Mouse (Mus musculus) adrenal gland, adult 2 months (tissue): ENCODE measurements around the gene Notum. TPM values are rescaled to one million over a fixed set of nuclear protein-coding genes. Genes with fewer than 3 reads are reported as not detected.
A peak's percentile ranks its signal among the peaks of the same experiment; 100 is the strongest.

Experiments
- DNase-seq: peaks from one replicate; pipeline ENCODE4 v3.0.0; 2021
- long read RNA-seq: library from polyadenylated mRNA; stranded (forward); transcript quantifications from one replicate; pipeline ENCODE4 v2.0.0, GENCODE M21; 2021
- polyA plus RNA-seq: library from polyadenylated mRNA; depleted of rRNA; stranded (reverse); fragments of >200 nt; gene quantifications from 2 replicates; pipeline ENCODE4 v1.2.3, GENCODE M21; 2012; rRNA removed
- total RNA-seq, 2 experiments: library from RNA; stranded (reverse); gene quantifications; 2 replicates each; pipeline ENCODE4 v1.2.3; 2021

The Notum gene
- 1 to 10 TPM; 2.8 to 8.1 TPM for total RNA-seq
- 7.4 and 9.3 TPM in 2 replicates for polyA plus RNA-seq
- long read RNA-seq, partial matches to known transcripts = 0 of 11 reads
- long read RNA-seq, other reads (novel, unspliced or antisense) = 6 of 11 reads

- DNase-seq = no peak
Observed at GRCm38 (mm10) chr11:120661076-120661460, at the start of gene Notum. Gene Notum (minus strand): TSS chr11:120661175.

DNA sequence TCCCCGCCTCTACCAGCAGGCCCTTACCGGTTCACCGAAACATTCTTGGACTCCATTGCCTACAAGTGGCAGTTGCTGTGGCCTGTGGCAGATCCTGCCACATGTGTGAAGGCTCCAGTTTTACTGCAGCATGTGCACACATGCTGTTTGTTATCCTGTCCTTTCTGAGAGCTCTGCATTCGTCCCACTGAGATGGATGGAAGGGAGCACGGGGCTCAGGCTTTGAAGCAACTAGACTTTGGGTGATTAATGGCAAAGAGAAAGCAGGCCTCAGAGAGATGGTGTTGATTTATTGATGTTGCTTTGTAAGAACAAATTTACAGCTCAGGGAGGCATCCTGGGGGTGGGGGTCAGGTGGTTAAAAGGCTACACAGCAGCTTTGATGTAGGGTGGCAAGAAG, 49.7 kb upstream of the Notum start:
- no peak for DNase-seq

DNA sequence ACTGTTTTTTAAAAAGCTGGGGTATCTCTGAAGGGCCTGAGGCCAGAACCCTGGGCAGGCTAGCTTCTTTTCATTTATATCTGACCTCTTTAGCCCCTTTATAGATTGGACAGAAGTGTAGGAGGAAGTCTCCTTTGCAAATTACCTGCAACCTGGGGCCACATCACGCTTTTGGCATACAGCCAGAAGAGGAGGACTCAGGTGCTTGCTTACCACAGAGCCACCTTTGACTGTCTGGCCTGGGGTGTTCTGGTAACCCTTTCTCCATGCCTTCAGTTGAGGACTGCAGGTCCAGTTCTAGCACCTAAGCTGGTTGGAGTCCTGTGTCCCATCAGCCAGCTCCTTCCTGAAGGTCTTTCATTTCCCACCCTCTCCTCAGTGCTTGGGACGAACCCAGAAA, 48.6 kb upstream of the Notum start:
- no peak for DNase-seq

GRCm38 (mm10) chr11:120707969-120708368, 47.0 kb upstream of the Notum start:
- no peak for DNase-seq

- no peak for DNase-seq
Observed at GRCm38 (mm10) chr11:120707225-120707624, 46.2 kb upstream of the Notum start.

- DNase-seq = no peak
Observed at GRCm38 (mm10) chr11:120706120-120706519, 45.1 kb upstream of the Notum start.

- no peak for DNase-seq
Observed at GRCm38 (mm10) chr11:120704486-120705325, 43.7 kb upstream of the Notum start.

DNA sequence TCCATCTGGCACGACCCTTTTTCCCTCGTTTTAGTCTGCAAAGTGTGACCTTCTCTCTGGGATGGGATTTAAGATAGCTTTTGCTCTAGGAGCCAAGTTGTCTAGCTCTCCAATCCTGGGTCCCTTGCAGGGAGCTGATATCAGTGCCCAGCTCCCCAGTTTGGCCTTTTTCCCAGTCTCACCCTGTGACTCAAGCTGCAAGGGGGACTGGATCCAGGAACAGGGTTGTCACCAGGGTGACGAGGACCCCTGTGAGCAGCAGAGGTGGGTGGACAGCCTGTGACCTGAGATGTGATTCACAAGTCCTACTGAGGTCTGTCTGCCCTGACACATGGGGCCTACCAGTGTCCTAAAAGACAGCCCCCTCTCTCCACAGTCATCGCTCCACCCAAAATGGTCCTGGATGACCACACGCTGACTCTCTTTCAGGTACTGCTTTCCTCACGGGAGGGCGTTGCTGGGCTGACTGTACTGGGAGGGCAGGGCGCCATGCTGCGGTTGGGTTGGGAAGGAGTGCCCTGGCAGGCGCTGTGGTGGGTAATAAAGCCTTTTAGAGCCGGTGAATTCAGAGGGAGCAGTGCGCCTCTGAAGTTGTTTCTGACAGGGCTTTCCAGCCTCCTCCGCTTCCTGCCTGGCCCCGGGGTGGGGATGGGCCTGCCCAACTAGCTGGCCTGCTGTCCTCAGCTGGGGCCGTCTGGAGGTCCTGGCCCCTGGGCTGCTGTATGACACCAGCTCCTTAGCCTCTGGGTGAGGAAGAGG, 42.9 kb upstream of the Notum start:
- peak; percentile 81 for DNase-seq

DNA sequence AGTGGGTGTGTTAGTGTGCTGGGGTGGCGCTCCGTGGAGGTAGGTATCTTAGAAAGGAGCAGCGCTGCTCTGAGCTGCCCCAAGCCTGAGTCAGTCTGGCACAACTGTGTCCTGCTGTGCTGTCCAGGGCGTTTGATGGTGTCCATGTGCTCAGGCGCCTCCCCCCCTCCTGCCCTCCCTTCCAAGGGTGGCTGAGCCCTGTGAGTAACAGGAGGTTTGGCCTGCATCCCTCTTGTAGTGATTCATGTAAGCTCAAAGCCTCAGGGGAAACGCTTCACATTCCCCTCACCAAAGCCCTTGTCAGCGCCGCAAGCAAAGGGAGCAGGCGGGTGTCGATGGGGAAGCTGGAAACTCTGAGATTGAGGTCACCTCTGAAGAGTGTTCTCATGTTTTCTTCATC, 36.8 kb upstream of the Notum start:
- peak; percentile 91 for DNase-seq

DNA sequence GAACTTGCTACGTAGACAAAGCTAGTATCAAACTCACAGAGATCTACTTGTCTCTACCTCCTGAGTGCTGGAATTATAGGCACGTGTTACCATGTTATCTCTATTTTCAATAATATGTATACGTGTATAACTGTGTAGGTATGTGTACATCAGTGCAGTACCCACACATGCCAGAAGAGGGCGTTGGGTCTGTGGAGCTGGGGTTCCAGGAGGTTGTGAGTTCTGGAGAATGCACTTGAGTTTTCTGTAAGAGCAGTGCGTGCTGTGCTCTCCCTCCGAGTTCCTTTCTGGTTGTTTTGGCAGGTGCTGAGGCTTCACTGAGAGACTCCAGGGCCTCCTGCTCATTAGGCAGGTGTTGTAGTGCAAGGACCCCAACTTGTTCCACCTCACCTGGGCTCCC, 35.6 kb upstream of the Notum start:
- no peak for DNase-seq

- peak; percentile 66 for DNase-seq
Observed at GRCm38 (mm10) chr11:120695641-120696040, 34.7 kb upstream of the Notum start.

DNA sequence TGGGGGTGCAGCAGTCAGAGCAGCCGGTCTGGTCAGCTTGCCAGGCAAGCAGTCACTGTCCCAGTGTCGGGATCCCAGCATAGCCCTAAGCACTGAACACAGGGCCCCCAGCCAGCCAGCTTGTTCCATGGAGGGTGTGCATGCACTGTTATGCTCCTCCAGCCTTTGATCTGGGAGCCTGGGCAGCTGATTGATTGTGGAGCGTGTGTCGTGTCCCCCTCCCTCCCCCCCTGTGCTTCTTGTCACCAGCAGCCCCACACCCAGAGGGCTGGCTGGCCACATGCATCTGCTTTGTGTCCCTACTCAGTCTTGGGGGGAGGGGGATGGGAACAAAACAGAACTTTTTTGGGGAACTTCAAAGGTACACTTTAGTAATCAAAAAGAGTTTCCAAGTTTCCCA, 34.2 kb upstream of the Notum start:
- peak; percentile 59 for DNase-seq

GRCm38 (mm10) chr11:120693461-120693860, 32.5 kb upstream of the Notum start:
- peak; percentile 44 for DNase-seq

- DNase-seq = peak; percentile 81
Observed at GRCm38 (mm10) chr11:120692471-120693011, 31.6 kb upstream of the Notum start.

- DNase-seq = no peak
Observed at GRCm38 (mm10) chr11:120689365-120689764, 28.4 kb upstream of the Notum start.

DNA sequence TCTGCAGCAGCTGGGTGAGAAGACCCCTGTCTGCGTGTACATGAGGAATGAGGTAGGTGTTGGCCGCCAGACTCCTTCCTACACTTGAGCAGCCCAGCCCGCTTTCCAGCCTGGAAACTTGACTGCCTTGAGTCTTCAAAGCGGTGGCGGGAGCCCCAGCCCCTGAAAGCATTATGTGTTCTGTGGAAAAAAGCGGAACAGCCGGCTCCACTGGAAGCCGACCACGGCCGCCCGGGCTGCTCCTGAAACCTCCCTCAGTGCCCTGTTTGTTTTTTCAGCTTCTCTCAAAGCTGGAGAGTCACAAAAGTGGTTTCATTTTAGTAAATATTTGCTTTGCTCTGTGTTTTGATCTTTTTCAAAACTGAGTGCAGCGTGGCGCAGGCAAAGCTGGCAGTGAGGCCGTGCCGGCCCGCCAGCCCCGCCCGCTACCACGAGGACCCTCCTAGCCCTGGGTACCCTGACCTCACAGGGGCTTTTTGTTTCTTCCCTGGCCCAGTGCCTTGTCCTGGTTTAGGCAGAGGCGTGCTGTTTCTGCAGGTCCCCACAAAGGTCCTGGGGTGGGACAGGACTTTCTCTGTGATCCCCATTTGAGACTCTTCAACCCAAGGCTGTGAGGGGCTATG, 25.8 kb upstream of the Notum start:
- DNase-seq = no peak

GRCm38 (mm10) chr11:120684660-120685059, 23.7 kb upstream of the Notum start:
- DNase-seq = no peak

DNA sequence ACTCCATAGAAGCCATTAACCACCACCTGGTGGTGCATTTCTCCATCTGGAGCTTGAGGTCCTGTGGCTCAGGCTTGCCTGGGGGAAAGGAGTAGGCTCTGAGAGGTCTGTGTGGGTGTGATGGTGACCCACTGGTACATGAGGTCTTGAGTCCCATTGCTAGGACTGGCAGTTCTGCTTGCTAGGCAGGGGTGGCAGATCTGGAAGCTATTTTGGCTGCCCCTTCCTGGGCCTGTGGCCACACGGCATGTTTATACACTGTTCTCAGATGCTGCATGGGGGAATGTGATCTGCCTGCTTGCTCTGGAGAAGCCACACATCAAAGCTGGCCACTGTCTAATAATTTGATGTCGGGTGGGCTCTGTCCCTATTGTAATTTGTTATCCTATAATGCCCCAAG, 23.1 kb upstream of the Notum start:
- DNase-seq = no peak

DNA sequence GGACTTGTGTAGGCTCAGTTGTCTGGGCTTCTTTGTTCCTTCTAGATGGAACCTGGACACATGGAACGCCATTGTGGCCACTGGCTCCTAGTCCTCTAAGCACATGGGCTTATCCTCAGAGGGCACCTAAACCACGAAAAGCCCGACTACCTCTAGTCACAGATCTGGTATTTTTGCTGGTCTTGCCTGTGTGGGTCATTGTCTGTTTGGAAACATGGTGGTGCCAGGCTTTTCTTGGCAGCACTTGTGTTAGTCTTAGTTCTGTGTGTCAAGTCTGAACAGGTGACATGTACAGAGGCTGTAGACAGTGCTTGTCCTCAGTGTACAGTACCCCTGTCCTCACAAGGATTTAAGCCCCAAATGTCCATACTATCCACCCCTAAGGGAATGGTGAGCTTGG, 22.6 kb upstream of the Notum start:
- no peak for DNase-seq

DNA sequence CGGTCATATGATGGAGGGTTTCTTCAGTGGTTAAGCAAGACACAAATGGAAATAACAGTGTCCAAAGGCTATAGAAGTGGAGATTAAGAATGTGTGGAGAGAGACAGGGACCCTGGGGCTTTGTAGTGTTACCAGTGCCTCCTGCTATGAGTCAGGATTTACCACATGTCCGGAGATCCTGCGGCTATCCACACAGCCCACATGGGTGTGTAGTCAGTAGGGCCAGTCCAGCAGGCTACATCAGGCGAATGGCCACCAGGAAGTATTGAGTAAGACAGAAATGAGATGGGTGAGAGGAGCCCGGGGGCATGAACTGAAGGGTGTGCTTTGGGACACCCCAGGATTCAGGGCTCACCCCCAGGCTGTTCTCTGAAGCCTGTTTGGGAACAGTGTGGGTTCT, 21.7 kb upstream of the Notum start:
- no peak for DNase-seq

GRCm38 (mm10) chr11:120679909-120680308, 18.9 kb upstream of the Notum start:
- peak; percentile 29 for DNase-seq

DNA sequence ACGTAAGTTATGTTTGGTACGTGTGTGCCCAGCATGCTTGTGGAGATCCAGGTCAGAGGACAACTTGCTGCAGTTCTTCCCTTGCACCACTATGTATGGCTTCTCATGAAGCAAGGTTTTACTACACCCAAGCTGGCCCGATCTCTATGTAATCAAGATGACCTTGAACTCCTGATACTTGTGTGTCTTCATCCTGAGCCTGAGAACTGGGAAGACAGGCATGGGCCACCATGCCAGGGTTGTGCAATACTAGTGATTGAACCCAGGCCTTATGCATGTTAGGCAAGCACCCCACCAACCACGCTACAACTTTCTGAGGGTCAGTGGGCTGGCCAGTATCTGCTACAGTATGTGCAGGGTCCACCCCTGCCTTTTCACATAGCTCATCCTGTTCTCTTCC, 16.0 kb upstream of the Notum start:
- DNase-seq = peak; percentile 66
